Mouse (Mus musculus): Measurements from ENCODE around the gene Rnf11. TPM values are rescaled to one million over a fixed set of nuclear protein-coding genes. Genes with fewer than 3 reads are reported as not detected.

Gene Rnf11
- total and polyA plus RNA-seq, 3 experiments = 14.0 to 44.9 (median 44.4) TPM

DNA sequence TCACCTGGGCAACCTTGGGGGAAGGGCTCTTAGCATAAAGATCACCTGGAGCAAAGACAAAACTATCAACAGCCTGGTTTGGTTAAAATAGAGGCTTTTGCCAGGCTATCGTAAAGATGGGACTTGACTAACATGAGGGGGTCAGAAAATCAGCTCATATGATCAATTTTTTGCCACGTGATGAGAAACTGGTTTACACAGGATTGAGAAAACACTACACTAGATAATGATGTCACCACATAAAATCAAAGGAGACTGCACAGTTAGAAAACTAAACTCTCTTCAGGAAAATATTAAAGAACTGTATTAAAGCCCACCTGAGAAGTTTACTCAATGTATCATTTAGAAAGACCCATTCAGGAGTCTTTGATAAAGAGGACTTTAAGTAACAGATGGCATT, 9.4 kb downstream of the Rnf11 start:
- H3K4me1 ChIP-seq (ENCODE audit: insufficient read depth, low read depth, low read length) = peaks cover 35% of the 10 kb centered on the region
- peaks cover 18% of the 10 kb centered on the region for H3K36me3 ChIP-seq (replicated peaks)
- peaks cover 5% of the 10 kb centered on the region; the same call in 1 of the 2 replicates for H3K27me3 ChIP-seq (ENCODE audit: insufficient read depth, low read length)
- DNase-seq (ENCODE audit: low spot score) = no peak
- no peaks in the 10 kb centered on the region for H3K9me3 ChIP-seq (replicated peaks)
- no peak for ATAC-seq (ENCODE audit: extremely low read depth, insufficient number of reproducible peaks, low FRiP score, poor library complexity, severe bottlenecking)
- TF ChIP-seq TAL1 (conservative IDR thresholded peaks at IDR 0.05; ENCODE audit: low read depth, low read length) (no peak), POLR2AphosphoS5 (IDR thresholded peaks at IDR 0.05; ENCODE audit: insufficient replicate concordance, low read depth, low read length) (no peak), GATA2 (IDR thresholded peaks at IDR 0.05; ENCODE audit: borderline replicate concordance, low read depth, low read length) (no peak), CTCF (IDR thresholded peaks at IDR 0.05; ENCODE audit: low read depth, low read length) (no peak), GATA1 (IDR thresholded peaks at IDR 0.05; ENCODE audit: borderline replicate concordance, low read length) (no peak)
- H3K4me3 ChIP-seq (ENCODE audit: low read depth, low read length) = peak overlapping the region; percentile 87; the same call in 1 of the 2 replicates

GRCm38 (mm10) chr4:109472566-109472965, 12.0 kb downstream of the Rnf11 start:
- no peak for ATAC-seq (ENCODE audit: extremely low read depth, insufficient number of reproducible peaks, low FRiP score, poor library complexity, severe bottlenecking)
- H3K4me1 ChIP-seq (ENCODE audit: insufficient read depth, low read depth, low read length) = peaks cover 36% of the 10 kb centered on the region
- H3K36me3 ChIP-seq (replicated peaks) = peaks cover 20% of the 10 kb centered on the region
- H3K4me3 ChIP-seq (ENCODE audit: low read depth, low read length) = no peak overlapping the region
- no peak for DNase-seq (ENCODE audit: low spot score)
- H3K27me3 ChIP-seq (ENCODE audit: insufficient read depth, low read length) = no peaks in the 10 kb centered on the region
- no peaks in the 10 kb centered on the region for H3K9me3 ChIP-seq (replicated peaks)
- TF ChIP-seq GATA1 (IDR thresholded peaks at IDR 0.05; ENCODE audit: borderline replicate concordance, low read length) = no peak
- no peak for TF ChIP-seq GATA2 (IDR thresholded peaks at IDR 0.05; ENCODE audit: borderline replicate concordance, low read depth, low read length)
- no peak for TF ChIP-seq POLR2AphosphoS5 (IDR thresholded peaks at IDR 0.05; ENCODE audit: insufficient replicate concordance, low read depth, low read length)
- no peak for TF ChIP-seq CTCF (IDR thresholded peaks at IDR 0.05; ENCODE audit: low read depth, low read length)
- no peak for TF ChIP-seq TAL1 (conservative IDR thresholded peaks at IDR 0.05; ENCODE audit: low read depth, low read length)

DNA sequence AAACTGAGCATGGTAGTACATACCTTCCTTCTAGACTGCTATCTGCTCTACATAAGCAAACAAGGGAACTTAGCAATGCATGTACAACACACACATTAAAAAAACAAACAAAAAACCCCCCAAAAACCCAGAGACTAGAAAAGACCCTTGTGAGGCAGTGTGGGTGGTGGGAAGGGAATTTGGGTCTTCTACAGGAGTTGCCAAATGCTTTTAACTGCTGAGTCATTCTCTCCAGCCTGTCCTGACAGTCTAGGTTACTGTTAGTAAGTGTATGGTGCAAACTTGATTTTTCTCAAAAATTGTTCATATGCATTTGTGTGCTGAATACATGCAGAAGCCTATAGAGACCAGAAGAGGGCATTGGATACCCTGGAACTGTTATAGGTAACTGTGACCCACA, 12.9 kb downstream of the Rnf11 start:
- Histone ChIP-seq H3K4me3 (ENCODE audit: low read depth, low read length) (no peak overlapping the region), H3K36me3 (replicated peaks) (peaks cover 20% of the 10 kb centered on the region), H3K27me3 (ENCODE audit: insufficient read depth, low read length) (no peaks in the 10 kb centered on the region), H3K4me1 (ENCODE audit: insufficient read depth, low read depth, low read length) (peaks cover 30% of the 10 kb centered on the region), H3K9me3 (replicated peaks) (no peaks in the 10 kb centered on the region)
- DNase-seq (ENCODE audit: low spot score) (no peak), ATAC-seq (ENCODE audit: extremely low read depth, insufficient number of reproducible peaks, low FRiP score, poor library complexity, severe bottlenecking) (no peak)
- TF ChIP-seq CTCF (IDR thresholded peaks at IDR 0.05; ENCODE audit: low read depth, low read length) (no peak), TAL1 (conservative IDR thresholded peaks at IDR 0.05; ENCODE audit: low read depth, low read length) (no peak), GATA1 (IDR thresholded peaks at IDR 0.05; ENCODE audit: borderline replicate concordance, low read length) (no peak), GATA2 (IDR thresholded peaks at IDR 0.05; ENCODE audit: borderline replicate concordance, low read depth, low read length) (no peak), POLR2AphosphoS5 (IDR thresholded peaks at IDR 0.05; ENCODE audit: insufficient replicate concordance, low read depth, low read length) (no peak)

- Histone ChIP-seq H3K4me3 (ENCODE audit: low read depth, low read length) (no peak overlapping the region), H3K4me1 (ENCODE audit: insufficient read depth, low read depth, low read length) (peaks cover 17% of the 10 kb centered on the region), H3K27me3 (ENCODE audit: insufficient read depth, low read length) (no peaks in the 10 kb centered on the region), H3K9me3 (replicated peaks) (no peaks in the 10 kb centered on the region), H3K36me3 (replicated peaks) (peaks cover 18% of the 10 kb centered on the region)
- ATAC-seq (ENCODE audit: extremely low read depth, insufficient number of reproducible peaks, low FRiP score, poor library complexity, severe bottlenecking) (no peak), DNase-seq (ENCODE audit: low spot score) (no peak)
- TF ChIP-seq GATA2 (IDR thresholded peaks at IDR 0.05; ENCODE audit: borderline replicate concordance, low read depth, low read length) (no peak), GATA1 (IDR thresholded peaks at IDR 0.05; ENCODE audit: borderline replicate concordance, low read length) (no peak), TAL1 (conservative IDR thresholded peaks at IDR 0.05; ENCODE audit: low read depth, low read length) (no peak), CTCF (IDR thresholded peaks at IDR 0.05; ENCODE audit: low read depth, low read length) (no peak), POLR2AphosphoS5 (IDR thresholded peaks at IDR 0.05; ENCODE audit: insufficient replicate concordance, low read depth, low read length) (no peak)
Observed at GRCm38 (mm10) chr4:109467687-109468086, 16.8 kb downstream of the Rnf11 start.

DNA sequence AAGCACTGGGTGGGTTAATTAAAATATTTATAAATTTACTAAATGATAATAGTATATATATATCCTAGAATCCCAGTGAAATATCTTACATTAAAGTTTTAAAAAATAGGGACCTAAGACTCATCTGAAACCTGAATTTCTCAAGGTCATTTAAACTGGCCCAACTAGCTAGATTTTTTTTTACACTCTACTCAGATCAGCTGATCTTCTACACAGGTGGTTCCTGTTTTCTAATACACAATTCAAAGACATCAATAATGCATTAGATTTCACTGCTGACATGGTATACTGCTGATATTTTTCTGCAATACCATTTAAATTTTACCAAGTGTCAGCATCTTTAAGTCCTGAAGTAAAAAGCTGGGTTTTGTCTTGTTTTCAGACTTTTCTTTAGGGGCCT, 20.6 kb downstream of the Rnf11 start:
- Histone ChIP-seq H3K36me3 (replicated peaks) (peaks cover 4% of the 10 kb centered on the region), H3K9me3 (replicated peaks) (no peaks in the 10 kb centered on the region), H3K4me3 (ENCODE audit: low read depth, low read length) (no peak overlapping the region), H3K27me3 (ENCODE audit: insufficient read depth, low read length) (no peaks in the 10 kb centered on the region), H3K4me1 (ENCODE audit: insufficient read depth, low read depth, low read length) (peaks cover 11% of the 10 kb centered on the region; the same call in 1 of the 2 replicates)
- ATAC-seq (ENCODE audit: extremely low read depth, insufficient number of reproducible peaks, low FRiP score, poor library complexity, severe bottlenecking) (no peak), DNase-seq (ENCODE audit: low spot score) (no peak)
- TF ChIP-seq TAL1 (conservative IDR thresholded peaks at IDR 0.05; ENCODE audit: low read depth, low read length) = no peak
- TF ChIP-seq CTCF (IDR thresholded peaks at IDR 0.05; ENCODE audit: low read depth, low read length) = no peak
- no peak for TF ChIP-seq POLR2AphosphoS5 (IDR thresholded peaks at IDR 0.05; ENCODE audit: insufficient replicate concordance, low read depth, low read length)
- TF ChIP-seq GATA2 (IDR thresholded peaks at IDR 0.05; ENCODE audit: borderline replicate concordance, low read depth, low read length) = no peak

- ATAC-seq (ENCODE audit: extremely low read depth, insufficient number of reproducible peaks, low FRiP score, poor library complexity, severe bottlenecking) (no peak), DNase-seq (ENCODE audit: low spot score) (no peak)
- no peak for TF ChIP-seq POLR2AphosphoS5 (IDR thresholded peaks at IDR 0.05; ENCODE audit: insufficient replicate concordance, low read depth, low read length)
- no peak for TF ChIP-seq GATA1 (IDR thresholded peaks at IDR 0.05; ENCODE audit: borderline replicate concordance, low read length)
- no peak for TF ChIP-seq CTCF (IDR thresholded peaks at IDR 0.05; ENCODE audit: low read depth, low read length)
- TF ChIP-seq GATA2 (IDR thresholded peaks at IDR 0.05; ENCODE audit: borderline replicate concordance, low read depth, low read length) = no peak
- no peak for TF ChIP-seq TAL1 (conservative IDR thresholded peaks at IDR 0.05; ENCODE audit: low read depth, low read length)
- no peaks in the 10 kb centered on the region for H3K9me3 ChIP-seq (replicated peaks)
- no peak overlapping the region for H3K4me3 ChIP-seq (ENCODE audit: low read depth, low read length)
- peaks cover 11% of the 10 kb centered on the region; the same call in 1 of the 2 replicates for H3K4me1 ChIP-seq (ENCODE audit: insufficient read depth, low read depth, low read length)
- H3K36me3 ChIP-seq (replicated peaks) = peaks cover 4% of the 10 kb centered on the region
- H3K27me3 ChIP-seq (ENCODE audit: insufficient read depth, low read length) = no peaks in the 10 kb centered on the region
Observed at GRCm38 (mm10) chr4:109460421-109461179, 23.9 kb downstream of the Rnf11 start.
